Mouse (Mus musculus) brain, embryonic 18.5 days (tissue): ENCODE results near the gene Slc25a20.

Experiments used
- DNase-seq: peaks from one replicate; pipeline ENCODE4 v3.0.0-alpha.2; 2012; ENCODE audit warnings: low read depth, low spot score

Slc25a20 gene

DNA sequence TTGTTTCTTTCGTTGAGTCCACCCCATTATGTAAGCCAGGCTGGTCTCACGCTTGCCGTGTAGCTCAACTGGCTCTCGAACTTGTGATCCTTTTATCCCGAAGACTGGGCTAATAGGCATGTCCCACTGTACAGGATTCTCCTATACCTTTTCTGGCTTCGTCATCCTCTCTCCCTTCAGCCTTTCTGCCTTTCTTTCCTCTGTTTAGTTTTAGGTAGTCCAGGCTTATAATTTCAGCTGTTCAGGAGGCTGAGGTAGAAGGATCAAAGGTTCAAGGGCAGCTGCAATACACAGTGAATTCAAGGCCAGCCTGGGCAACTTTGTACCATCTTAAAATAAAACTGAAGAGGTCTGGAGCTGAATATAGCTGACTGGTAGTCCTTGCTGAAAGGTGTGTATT lies 25.3 kb downstream of the Slc25a20 start:
- DNase-seq, result no peak

GRCm38 (mm10) chr9:108687686-108688085 lies 25.8 kb downstream of the Slc25a20 start:
- DNase-seq, result no peak

GRCm38 (mm10) chr9:108688451-108688850 lies 26.6 kb downstream of the Slc25a20 start:
- no peak for DNase-seq

GRCm38 (mm10) chr9:108689106-108689505 lies 27.2 kb downstream of the Slc25a20 start, which contains the start of gene Prkar2a:
Gene Prkar2a (plus strand): TSS chr9:108689314.
- DNase-seq, result no peak

DNA sequence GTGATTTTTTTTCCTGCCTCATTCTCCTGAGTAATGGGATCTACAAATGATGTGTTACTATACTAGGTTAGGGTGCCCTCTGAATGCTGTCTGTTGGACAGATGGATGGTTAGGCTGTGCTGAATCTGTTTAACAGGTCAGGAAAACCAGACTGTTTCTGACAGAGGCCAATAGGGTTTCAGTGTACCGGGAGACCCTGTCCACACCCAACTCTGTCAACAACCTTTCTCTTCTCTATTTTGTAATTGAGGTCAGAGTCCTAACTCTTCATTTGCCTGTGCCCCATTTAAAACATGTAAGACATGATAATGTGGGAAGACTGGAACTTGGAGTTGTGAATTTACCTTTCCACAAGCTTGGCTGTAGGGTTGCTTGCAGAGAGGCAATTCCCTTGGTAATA lies 28.1 kb downstream of the Slc25a20 start:
- no peak for DNase-seq

DNA sequence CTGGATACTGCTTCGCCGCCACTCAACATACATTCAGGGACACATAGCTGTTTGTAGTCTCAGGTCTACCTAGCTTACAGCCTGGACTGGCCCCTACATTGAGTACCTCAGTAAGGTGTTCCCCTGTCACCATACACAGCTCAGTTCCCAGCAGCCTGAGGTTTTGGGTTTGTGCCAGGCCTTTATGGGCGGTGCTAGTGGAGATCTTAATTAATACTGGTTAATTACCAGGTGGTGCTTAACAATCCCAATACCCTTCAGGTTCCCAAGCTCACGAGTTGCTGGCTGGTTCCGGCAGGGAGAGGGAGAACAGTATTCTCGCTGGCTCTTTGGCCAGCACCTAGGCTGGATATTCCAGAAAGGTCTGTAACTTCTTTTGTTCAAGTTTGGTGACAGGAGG lies 29.0 kb downstream of the Slc25a20 start:
- no peak for DNase-seq

DNA sequence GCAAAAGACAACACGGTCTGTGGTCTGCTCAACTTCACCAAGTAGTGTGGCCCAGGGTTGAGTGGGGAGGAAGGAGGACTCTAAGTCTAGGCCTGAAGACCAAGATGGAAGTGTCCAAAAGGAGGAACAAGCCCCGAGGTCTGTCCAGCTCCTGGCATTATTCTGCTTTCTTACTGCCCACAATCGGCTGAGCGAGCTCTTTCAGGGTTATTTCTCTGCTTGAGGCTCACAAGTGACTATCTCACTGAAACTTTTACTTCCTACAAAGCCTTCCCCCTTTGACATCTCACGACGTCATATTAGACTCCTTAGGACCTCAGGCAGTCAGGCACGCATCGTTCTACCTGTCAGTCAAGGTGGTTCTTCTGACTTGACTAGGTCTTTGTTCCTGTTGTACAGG lies 29.5 kb downstream of the Slc25a20 start:
- no peak for DNase-seq

- DNase-seq, result no peak
Measured at GRCm38 (mm10) chr9:108691846-108692225, 29.9 kb downstream of the Slc25a20 start.

DNA sequence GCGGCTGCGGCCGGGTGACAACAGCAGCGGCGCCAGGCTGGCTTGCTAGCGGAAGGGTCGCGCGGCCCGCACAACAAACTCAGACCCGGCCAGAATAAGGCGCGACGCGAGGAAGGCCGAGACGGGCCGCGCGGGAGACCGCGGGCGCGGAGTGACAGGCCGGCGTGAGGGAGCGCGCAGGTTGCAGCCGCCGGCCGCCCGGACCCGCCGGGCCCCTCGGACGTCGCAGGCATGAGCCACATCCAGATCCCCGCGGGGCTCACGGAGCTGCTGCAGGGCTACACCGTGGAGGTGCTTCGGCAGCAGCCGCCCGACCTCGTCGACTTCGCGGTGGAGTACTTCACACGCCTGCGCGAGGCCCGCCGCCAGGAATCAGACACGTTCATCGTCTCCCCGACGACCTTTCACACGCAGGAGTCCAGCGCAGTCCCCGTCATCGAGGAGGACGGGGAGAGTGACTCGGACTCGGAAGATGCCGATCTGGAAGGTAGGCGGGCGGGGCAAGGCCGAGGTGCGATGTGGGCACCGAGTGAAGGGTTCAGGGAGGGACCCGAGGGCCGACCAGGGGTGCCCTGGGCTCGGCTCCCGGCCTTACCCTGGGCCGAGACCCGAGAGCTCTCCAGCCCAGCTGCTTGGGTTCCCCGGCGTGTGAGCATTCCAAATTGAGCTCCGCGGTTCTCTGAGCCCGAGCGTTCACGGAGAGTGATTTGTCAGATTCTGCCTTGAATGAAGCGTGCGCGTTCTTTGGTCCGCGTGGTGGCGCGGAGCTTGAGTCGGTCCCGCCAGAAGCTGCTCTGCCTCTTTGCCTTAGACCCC lies 30.5 kb downstream of the Slc25a20 start:
- no peak for DNase-seq

DNA sequence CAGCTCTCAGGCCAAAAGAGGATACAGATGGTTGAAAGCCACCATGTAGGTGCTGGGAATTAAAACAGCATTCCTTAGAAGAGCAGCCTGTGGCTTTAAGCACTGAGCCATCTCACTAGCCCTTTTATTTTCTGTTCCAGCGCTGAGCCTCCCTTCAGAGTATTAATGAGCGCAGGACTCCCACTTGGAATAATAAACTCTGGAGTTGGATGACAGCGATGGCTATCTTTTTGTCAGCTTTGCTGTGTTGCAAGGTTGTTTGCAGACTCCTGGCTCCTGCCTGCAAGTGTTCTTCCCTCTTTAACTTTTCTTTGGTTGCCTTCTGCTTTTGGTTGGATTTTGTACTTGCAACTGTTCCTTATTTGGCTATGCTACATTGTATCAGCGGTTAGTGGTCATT lies 32.1 kb downstream of the Slc25a20 start:
- DNase-seq, result no peak

DNA sequence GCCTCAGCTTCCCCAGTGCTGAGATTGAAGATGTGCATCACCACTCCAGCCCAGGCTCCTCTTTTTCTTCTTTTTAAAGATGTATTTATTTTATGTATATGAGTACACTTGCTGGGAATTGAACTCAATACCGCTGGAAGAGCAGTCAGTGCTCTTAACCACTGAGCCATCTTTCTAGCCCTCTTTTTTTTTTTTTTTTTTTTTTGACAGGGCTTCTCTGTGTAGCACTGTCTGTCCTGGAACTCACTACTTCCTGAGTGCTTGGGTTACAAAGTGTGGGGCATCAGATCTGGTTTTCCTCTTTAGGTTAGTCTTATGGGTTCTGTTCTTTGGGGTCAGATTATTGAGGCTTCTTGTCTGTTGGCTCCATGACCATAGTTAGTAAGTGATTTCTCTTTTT lies 32.6 kb downstream of the Slc25a20 start:
- DNase-seq, result no peak

DNA sequence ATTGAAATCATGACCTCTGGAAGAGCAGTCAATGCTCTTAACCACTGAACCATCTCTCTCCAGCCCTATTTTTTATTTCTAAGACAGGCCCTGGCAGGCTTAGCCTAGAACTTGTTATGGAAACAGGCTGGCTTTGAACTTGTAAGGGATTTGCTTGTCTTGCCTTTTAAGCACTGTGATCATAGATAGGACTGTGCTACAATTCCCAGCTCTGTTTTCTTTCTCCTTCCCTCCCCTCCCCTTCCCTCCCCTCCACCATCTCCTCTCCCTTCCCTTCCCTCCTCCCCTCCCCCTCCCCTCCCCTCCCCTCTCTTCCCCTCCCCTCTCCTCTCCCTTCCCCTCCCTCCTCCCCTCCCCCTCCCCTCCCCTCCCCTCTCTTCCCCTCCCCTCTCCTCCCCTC lies 40.6 kb downstream of the Slc25a20 start:
- DNase-seq, result no peak

DNA sequence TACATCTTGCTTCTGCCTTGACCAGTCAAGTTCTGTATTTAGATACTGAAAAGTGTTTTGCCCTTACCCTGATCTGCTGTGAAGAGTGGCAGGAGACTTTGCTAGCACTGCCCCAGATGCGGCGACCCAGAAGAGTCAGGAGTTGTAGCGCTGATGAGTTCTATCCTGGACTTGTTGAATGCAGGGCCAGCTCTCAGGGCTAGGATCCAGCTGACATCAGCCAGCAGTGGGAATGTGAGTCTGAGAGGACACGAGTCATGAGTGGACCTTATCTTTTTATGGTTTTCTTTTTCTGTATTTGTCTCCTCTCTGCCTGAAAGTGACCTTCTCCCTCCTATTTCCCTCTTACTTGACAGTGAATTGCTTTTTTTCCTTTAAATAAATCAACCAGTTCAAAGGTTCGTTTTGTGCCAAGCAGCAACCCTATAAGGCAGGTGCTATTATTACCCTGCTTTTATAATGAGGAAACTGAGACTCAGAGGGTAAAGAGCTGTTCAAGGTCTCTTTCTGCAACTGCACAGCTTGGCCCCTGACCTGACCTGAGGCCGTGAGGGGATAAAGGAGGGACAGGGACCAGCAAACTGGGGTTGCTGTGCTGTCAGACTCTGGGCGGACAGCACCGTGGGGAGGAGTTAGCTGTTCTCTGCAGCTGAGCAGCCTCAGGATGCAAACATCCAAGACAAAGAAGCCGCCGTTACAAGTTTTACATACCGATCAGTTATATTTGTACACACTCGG lies 41.7 kb downstream of the Slc25a20 start:
- DNase-seq, result no peak

DNA sequence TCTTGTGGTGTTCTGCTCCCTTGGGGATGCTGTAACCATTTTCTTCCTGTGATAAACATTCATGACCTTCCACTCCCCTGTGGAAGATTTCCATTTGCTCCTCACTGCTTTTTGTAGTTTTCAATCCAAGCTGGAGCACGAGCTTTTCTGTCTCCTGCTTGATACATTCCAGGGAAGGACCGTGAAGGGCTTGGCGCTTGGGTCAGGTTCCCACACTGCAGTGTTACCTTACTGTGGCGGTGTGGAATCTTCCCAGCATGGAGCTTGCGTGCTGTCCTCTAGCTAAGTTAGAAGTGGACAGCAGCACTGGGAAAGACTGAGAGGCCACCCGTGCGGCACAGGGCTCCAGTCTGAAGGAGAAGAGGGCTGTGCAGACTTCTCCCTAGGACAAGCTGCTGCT lies 42.7 kb downstream of the Slc25a20 start:
- no peak for DNase-seq

- no peak for DNase-seq
Measured at GRCm38 (mm10) chr9:108707212-108707611, 45.3 kb downstream of the Slc25a20 start.

- DNase-seq, result no peak
Measured at GRCm38 (mm10) chr9:108708833-108709232, 46.9 kb downstream of the Slc25a20 start.

DNA sequence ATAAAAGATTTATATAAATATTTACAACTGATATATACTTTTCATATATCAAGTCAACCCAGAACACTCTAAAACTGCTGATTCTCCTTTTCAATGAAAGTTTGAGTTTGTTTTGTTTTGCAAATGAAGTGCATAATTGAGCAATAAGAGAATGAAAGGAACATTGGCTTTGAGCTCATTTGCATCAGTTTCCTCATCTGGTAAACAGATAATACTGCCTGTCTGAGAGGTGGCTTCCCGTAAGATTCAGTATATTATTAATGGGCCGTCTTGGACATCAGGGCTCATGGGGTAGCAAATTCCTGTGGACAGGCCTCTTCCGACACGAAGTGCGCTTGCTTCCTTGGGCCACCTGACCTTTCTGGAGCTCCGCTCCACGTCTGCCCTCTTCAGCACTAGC lies 48.9 kb downstream of the Slc25a20 start:
- no peak for DNase-seq

GRCm38 (mm10) chr9:108716199-108716598 lies 54.3 kb downstream of the Slc25a20 start:
- no peak for DNase-seq

- no peak for DNase-seq
Measured at GRCm38 (mm10) chr9:108723751-108724150, 61.9 kb downstream of the Slc25a20 start.

GRCm38 (mm10) chr9:108726116-108726515 lies 64.2 kb downstream of the Slc25a20 start:
- no peak for DNase-seq

DNA sequence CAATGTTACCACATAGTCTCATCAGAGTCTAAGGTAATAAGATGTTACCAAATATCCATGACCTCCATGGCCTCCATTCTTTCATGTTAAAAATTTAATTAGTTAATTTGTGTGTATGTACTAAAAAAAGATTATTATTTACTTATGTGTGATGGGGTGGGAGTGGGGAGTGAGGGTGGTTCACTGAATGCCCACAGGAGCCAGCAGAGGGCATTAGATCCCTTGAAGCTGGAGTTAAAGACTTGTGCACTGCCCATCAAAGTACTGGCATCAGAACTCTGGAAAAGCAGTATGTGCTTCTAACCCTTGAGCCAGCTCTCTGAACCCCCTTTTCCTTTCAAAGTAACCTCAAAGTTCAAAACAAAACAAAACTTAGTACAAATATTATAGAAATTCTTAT lies 67.2 kb downstream of the Slc25a20 start:
- no peak for DNase-seq

DNA sequence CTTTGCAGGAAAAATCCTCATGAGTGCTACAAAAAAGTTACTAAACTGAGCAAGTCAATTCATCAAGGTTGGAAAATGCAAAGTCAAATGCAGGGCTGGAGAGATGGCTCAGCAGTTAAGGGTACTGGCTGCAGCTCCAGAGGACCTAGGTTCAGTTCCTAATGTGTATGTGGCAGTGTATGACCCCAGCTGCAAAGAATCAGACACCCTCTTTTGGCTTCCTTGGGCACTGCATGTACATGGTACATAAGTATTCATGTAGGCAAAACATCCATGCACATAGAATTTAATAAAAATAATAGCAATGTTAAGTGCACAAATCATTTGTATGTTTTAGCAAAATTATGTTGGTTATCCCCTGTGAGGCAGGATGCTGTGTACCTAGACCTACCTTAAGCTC lies 70.6 kb downstream of the Slc25a20 start:
- no peak for DNase-seq
